ENCODE assay signal across 35 mouse cellular contexts in genomic region chr8:57337271-57338030, GRCm38 (mm10). TPM values are rescaled to one million over a fixed set of nuclear protein-coding genes. Genes with fewer than 3 reads are reported as not detected.
DNase-seq lines count a peak whose midpoint lies in the region; ATAC-seq lines count a peak whose summit lies in the region.
"Had no signal": no experiment of that assay in that cellular context is flagged by ENCODE, and none has a peak within 500 bp of the region (broad histone marks: within the 10 kb centered on the region; RNA-seq: fewer than 3 reads in every experiment).

No protein-coding gene starts in this region.

- H3K27me3 ChIP-seq in forebrain, embryonic 10.5 days (ENCODE audit: poor library complexity, severe bottlenecking) = peaks cover 100% of the 10 kb centered on the region
- peaks cover 78% of the 10 kb centered on the region for H3K27me3 ChIP-seq in forebrain, embryonic 16.5 days (replicated peaks; ENCODE audit: control insufficient read depth, insufficient read depth, low read length)
- no peaks in the 10 kb centered on the region; the same call in 1 of the 2 replicates for H3K27me3 ChIP-seq in heart, embryonic 13.5 days (replicated peaks)
- H3K27me3 ChIP-seq in midbrain, embryonic 11.5 days (ENCODE audit: control insufficient read depth, insufficient read depth, low read length) = peaks cover 99% of the 10 kb centered on the region
- H3K27me3 ChIP-seq in midbrain, embryonic 13.5 days = peaks cover 100% of the 10 kb centered on the region
- H3K27me3 ChIP-seq: CH12.LX had no signal

- H3K27ac ChIP-seq in forebrain, embryonic 10.5 days = no peak overlapping the region
- H3K27ac ChIP-seq in forebrain, embryonic 16.5 days (ENCODE audit: low read length) = no peak overlapping the region
- H3K27ac ChIP-seq in heart, embryonic 13.5 days (replicated peaks) = no peak overlapping the region
- no peak overlapping the region for H3K27ac ChIP-seq in midbrain, embryonic 11.5 days (ENCODE audit: low read depth, low read length)
- H3K27ac ChIP-seq in midbrain, embryonic 13.5 days = no peak overlapping the region
- H3K27ac ChIP-seq: embryonic facial prominence, embryonic 15.5 days; heart, embryonic 15.5 days; kidney, embryonic 15.5 days; limb, embryonic 13.5 days; lung, embryonic 15.5 days had no signal

- H3K4me1 ChIP-seq in forebrain, embryonic 10.5 days = peaks cover 16% of the 10 kb centered on the region
- peaks cover 8% of the 10 kb centered on the region for H3K4me1 ChIP-seq in forebrain, embryonic 16.5 days (replicated peaks; ENCODE audit: control insufficient read depth, insufficient read depth, low read length)
- H3K4me1 ChIP-seq in heart, embryonic 13.5 days = peaks cover 64% of the 10 kb centered on the region
- H3K4me1 ChIP-seq in midbrain, embryonic 11.5 days (ENCODE audit: control insufficient read depth, insufficient read depth, low read length) = peaks cover 9% of the 10 kb centered on the region
- H3K4me1 ChIP-seq in midbrain, embryonic 13.5 days (replicated peaks) = peaks cover 8% of the 10 kb centered on the region

- H3K36me3 ChIP-seq in forebrain, embryonic 10.5 days (replicated peaks) = no peaks in the 10 kb centered on the region
- H3K36me3 ChIP-seq in forebrain, embryonic 16.5 days (ENCODE audit: control insufficient read depth, insufficient read depth) = no peaks in the 10 kb centered on the region
- H3K36me3 ChIP-seq in heart, embryonic 13.5 days = peaks cover 5% of the 10 kb centered on the region; the same call in 1 of the 2 replicates
- H3K36me3 ChIP-seq in midbrain, embryonic 11.5 days (ENCODE audit: control insufficient read depth, insufficient read depth, low read length) = no peaks in the 10 kb centered on the region
- no peaks in the 10 kb centered on the region for H3K36me3 ChIP-seq in midbrain, embryonic 13.5 days
- H3K36me3 ChIP-seq: embryonic facial prominence, embryonic 15.5 days; heart, embryonic 15.5 days; kidney, embryonic 15.5 days; limb, embryonic 13.5 days; lung, embryonic 15.5 days had no signal

- H3K9me3 ChIP-seq in forebrain, embryonic 10.5 days = no peaks in the 10 kb centered on the region
- no peaks in the 10 kb centered on the region for H3K9me3 ChIP-seq in forebrain, embryonic 16.5 days (ENCODE audit: control insufficient read depth, low read length)
- no peaks in the 10 kb centered on the region for H3K9me3 ChIP-seq in heart, embryonic 13.5 days
- no peaks in the 10 kb centered on the region for H3K9me3 ChIP-seq in midbrain, embryonic 11.5 days (ENCODE audit: control insufficient read depth, low read length)
- H3K9me3 ChIP-seq in midbrain, embryonic 13.5 days = no peaks in the 10 kb centered on the region
- H3K9me3 ChIP-seq: embryonic facial prominence, embryonic 15.5 days; heart, embryonic 15.5 days; kidney, embryonic 15.5 days; limb, embryonic 13.5 days; lung, embryonic 15.5 days had no signal

- no peak overlapping the region for H3K4me2 ChIP-seq in forebrain, embryonic 16.5 days (ENCODE audit: low read length)
- H3K4me2 ChIP-seq in heart, embryonic 13.5 days = peak overlapping the region; percentile 92
- no peak overlapping the region for H3K4me2 ChIP-seq in midbrain, embryonic 11.5 days
- no peak overlapping the region for H3K4me2 ChIP-seq in midbrain, embryonic 13.5 days (replicated peaks)
- H3K4me2 ChIP-seq: embryonic facial prominence, embryonic 15.5 days; heart, embryonic 15.5 days; kidney, embryonic 15.5 days; limb, embryonic 13.5 days; liver, embryonic 11.5 days; lung, embryonic 15.5 days had no signal

- 33% methylated on average over 4 of the region's 4 CpGs for WGBS in forebrain, embryonic 10.5 days
- WGBS in forebrain, embryonic 16.5 days = 31% methylated on average over 4 of the region's 4 CpGs
- 67% methylated on average over 4 of the region's 4 CpGs for WGBS in heart, embryonic 13.5 days
- 35% methylated on average over 4 of the region's 4 CpGs for WGBS in midbrain, embryonic 11.5 days
- 30% methylated on average over 4 of the region's 4 CpGs for WGBS in midbrain, embryonic 13.5 days

- H3K9ac ChIP-seq in forebrain, embryonic 16.5 days (replicated peaks; ENCODE audit: low read depth, low read length) = no peak overlapping the region
- no peak overlapping the region; the same call in 1 of the 2 replicates for H3K9ac ChIP-seq in heart, embryonic 13.5 days
- no peak overlapping the region for H3K9ac ChIP-seq in midbrain, embryonic 11.5 days (ENCODE audit: low read length)
- H3K9ac ChIP-seq in midbrain, embryonic 13.5 days (replicated peaks) = no peak overlapping the region
- H3K9ac ChIP-seq: embryonic facial prominence, embryonic 15.5 days; heart, embryonic 15.5 days; kidney, embryonic 15.5 days; limb, embryonic 13.5 days; lung, embryonic 15.5 days had no signal

- DNase-seq in forebrain, embryonic 10.5 days (ENCODE audit: extremely low spot score, low spot score) = peak; percentile 13
- no peak for DNase-seq in heart, adult 8-10 months (ENCODE audit: low spot score)
- peak; percentile 93 for DNase-seq in midbrain, embryonic 11.5 days (ENCODE audit: low spot score, missing footprints)
- no peak for DNase-seq in lung, postnatal 4 days
- DNase-seq: adrenal gland, adult 2 months; adrenal gland, postnatal 36 days; cerebellum, adult 18-20 months; cerebellum, postnatal 10 days; kidney, adult 11 months; kidney, postnatal 25 days; midbrain, embryonic 14.5 days; right cerebral cortex, adult 18-20 months; spleen, adult 18-20 months; thymus, postnatal 14 days had no signal

- no peak for ATAC-seq in forebrain, embryonic 16.5 days
- ATAC-seq in heart, embryonic 13.5 days (ENCODE audit: extremely low read depth, insufficient number of reproducible peaks, low FRiP score, low TSS enrichment) = no peak
- ATAC-seq in midbrain, embryonic 11.5 days (ENCODE audit: low FRiP score) = no peak
- ATAC-seq in midbrain, embryonic 13.5 days = no peak
- ATAC-seq: activated CD4-positive, CD25-positive, alpha-beta regulatory T cell, adult 4 months; forebrain, embryonic 14.5 days had no signal

- H3K4me3 ChIP-seq in forebrain, embryonic 10.5 days = no peak overlapping the region
- H3K4me3 ChIP-seq in forebrain, embryonic 16.5 days (replicated peaks; ENCODE audit: low read length) = no peak overlapping the region
- no peak overlapping the region for H3K4me3 ChIP-seq in heart, embryonic 13.5 days
- H3K4me3 ChIP-seq in midbrain, embryonic 11.5 days (ENCODE audit: low read depth, low read length) = no peak overlapping the region
- no peak overlapping the region for H3K4me3 ChIP-seq in midbrain, embryonic 13.5 days (replicated peaks)
- H3K4me3 ChIP-seq: embryonic facial prominence, embryonic 15.5 days; heart, embryonic 15.5 days; kidney, embryonic 15.5 days; limb, embryonic 13.5 days; lung, embryonic 15.5 days had no signal

RNA-seq across cellular contexts. Expression of gene Hand2, which starts 16.7 kb away (rescaled TPM):
- polyA plus RNA-seq in forebrain, embryonic 10.5 days (2016; fragmentation: Nextera tagmentation; extraction: Ambion mirVana) = not detected in 2 replicates
- polyA plus RNA-seq in forebrain, embryonic 16.5 days (2015; fragmentation: Nextera tagmentation; extraction: Ambion mirVana) = not detected in 2 replicates
- polyA plus RNA-seq in heart, embryonic 13.5 days (2015; fragmentation: Nextera tagmentation; extraction: Ambion mirVana) = 11.6 and 12.0 TPM in 2 replicates
- total RNA-seq in heart, adult 8-10 months (2022) = 10 to 100 TPM; 43.0 to 58.5 (median 52.6) TPM
- not detected in 2 replicates for polyA plus RNA-seq in midbrain, embryonic 11.5 days (2014; fragmentation: Nextera tagmentation; extraction: Ambion mirVana)
- polyA plus RNA-seq in midbrain, embryonic 13.5 days (2015; fragmentation: Nextera tagmentation; extraction: Ambion mirVana) = not detected in 2 replicates
- total RNA-seq: CH12.LX; common myeloid progenitor, adult 5-6 weeks; hematopoietic stem cell, adult 5-6 weeks; layer of hippocampus, adult 18-20 months; layer of hippocampus, postnatal 10 days; left cerebral cortex, adult 18-20 months; left cerebral cortex, postnatal 14 days; megakaryocyte, adult 5-6 weeks; monocyte, adult 5-6 weeks had no signal
- polyA plus RNA-seq: activated CD4-positive, CD25-positive, alpha-beta regulatory T cell, adult 4 months; C2C12; forebrain, embryonic 14.5 days; midbrain, embryonic 14.5 days had no signal

Comparison
In these comparisons a context has a peak if more than half of its experiments do, and no peak if none do; other contexts are left out.
1. DNase-seq: peak in forebrain, embryonic 10.5 days (single experiment) and midbrain, embryonic 11.5 days (single experiment); none in heart, adult 8-10 months (single experiment) and lung, postnatal 4 days (0 of 2).
2. RNA of gene Hand2, which starts 16.7 kb away (polyA plus RNA-seq): 11.6 to 12.0 TPM in heart, embryonic 13.5 days; not detected in forebrain, embryonic 10.5 days, not detected in forebrain, embryonic 16.5 days, not detected in midbrain, embryonic 11.5 days and not detected in midbrain, embryonic 13.5 days; every median in the first group is over 10 times any median in the second.